Mouse (Mus musculus) kidney, adult 2 months (tissue): ENCODE results near the gene Pde4d. TPM values are rescaled to one million over a fixed set of nuclear protein-coding genes. Genes with fewer than 3 reads are reported as not detected.
A peak's percentile ranks its signal among the peaks of the same experiment; 100 is the strongest.

Source experiments
- DNase-seq: peaks from one replicate; pipeline ENCODE4 v3.0.0; 2021
- H3K27ac ChIP-seq: fragments of 200-500 bp; 2 replicates; pipeline ENCODE4 v1.5.1; 2012; ENCODE audit warnings: low read depth, low read length, control low read depth, inconsistent platforms; ENCODE audit not compliant: insufficient read depth
- H3K27me3 ChIP-seq: fragments of 200-500 bp; replicated peaks from 2 replicates; pipeline ENCODE4 v1.6.1; 2012; ENCODE audit warnings: mild to moderate bottlenecking, moderate library complexity, low read length, inconsistent platforms; ENCODE audit not compliant: control insufficient read depth, insufficient read depth
- H3K36me3 ChIP-seq: fragments of 200-500 bp; 2 replicates; pipeline ENCODE4 v1.6.1; 2012; ENCODE audit warnings: mild to moderate bottlenecking, moderate library complexity, low read length, inconsistent platforms; ENCODE audit not compliant: control insufficient read depth, insufficient read depth
- H3K4me1 ChIP-seq: fragments of 200-500 bp; 2 replicates; pipeline ENCODE4 v1.6.1; 2011; ENCODE audit warnings: low read length; ENCODE audit not compliant: control insufficient read depth, insufficient read depth
- H3K4me3 ChIP-seq: fragments of 200-500 bp; 2 replicates; pipeline ENCODE4 v1.5.1; 2011; ENCODE audit warnings: mild to moderate bottlenecking, low read depth, low read length, control low read depth; ENCODE audit not compliant: insufficient read depth
- CTCF ChIP-seq: fragments of 200-500 bp; conservative IDR thresholded peaks from 2 replicates; pipeline ENCODE4 v1.5.1; 2011; ENCODE audit warnings: low read depth, mild to moderate bottlenecking, control low read depth, low read length, moderate library complexity, mixed read lengths; ENCODE audit not compliant: insufficient read depth, insufficient read length
- POLR2A ChIP-seq: fragments of 200-500 bp; IDR thresholded peaks from one replicate; pipeline ENCODE4 v1.6.1; 2011; ENCODE audit warnings: low read depth, low read length, control low read depth
- WGBS: fragments of 180-500 bp; shearing (Covaris S2); methylation state at CpG from one replicate; pipeline ENCODE4 v1.1.7; 2018; 5-methylcytosine and 5-hydroxymethylcytosine counted together
- polyA plus RNA-seq: library from polyadenylated mRNA; depleted of rRNA; stranded (reverse); fragments of >200 nt; gene quantifications from 2 replicates; pipeline ENCODE4 v1.2.3, GENCODE M21; 2012

Pde4d gene
- polyA plus RNA-seq, 1 experiment = 18.3 TPM

DNA sequence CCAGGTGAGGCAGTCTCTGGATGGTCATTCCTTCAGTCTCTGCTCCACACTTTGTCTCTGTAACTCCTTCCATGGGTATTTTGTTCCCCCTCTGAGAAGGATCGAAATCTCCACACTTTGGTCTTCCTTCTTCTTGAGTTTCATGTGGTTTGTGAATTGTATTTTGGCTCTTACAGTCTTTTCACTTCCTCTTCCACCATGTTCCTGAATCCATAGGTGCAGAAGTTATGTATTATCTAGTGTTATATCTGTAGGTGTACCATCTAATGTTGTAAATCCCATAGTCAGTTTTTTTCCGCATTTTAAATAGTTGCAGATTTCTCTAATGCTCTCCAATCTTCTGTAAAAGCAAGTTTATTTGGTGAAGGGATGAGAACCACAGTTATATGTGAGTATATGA is 459.4 kb downstream of the Pde4d start:
- no peak for DNase-seq
- 93% methylated on average over 2 of the region's 2 CpGs for WGBS
- TF ChIP-seq POLR2A = no peak
- TF ChIP-seq CTCF = no peak

GRCm38 (mm10) chr13:108914626-108915025 is 464.9 kb downstream of the Pde4d start:
- H3K4me1 ChIP-seq = peaks cover 2% of the 10 kb centered on the region; the same call in 1 of the 2 replicates
- DNase-seq = peak; percentile 68

More for the DNA sequence above, 459.4 kb downstream of the Pde4d start:
- H3K4me1 ChIP-seq = no peaks in the 10 kb centered on the region
- H3K36me3 ChIP-seq = no peaks in the 10 kb centered on the region
- H3K27ac ChIP-seq = no peak overlapping the region
- H3K27me3 ChIP-seq = no peaks in the 10 kb centered on the region
- no peak overlapping the region for H3K4me3 ChIP-seq

DNA sequence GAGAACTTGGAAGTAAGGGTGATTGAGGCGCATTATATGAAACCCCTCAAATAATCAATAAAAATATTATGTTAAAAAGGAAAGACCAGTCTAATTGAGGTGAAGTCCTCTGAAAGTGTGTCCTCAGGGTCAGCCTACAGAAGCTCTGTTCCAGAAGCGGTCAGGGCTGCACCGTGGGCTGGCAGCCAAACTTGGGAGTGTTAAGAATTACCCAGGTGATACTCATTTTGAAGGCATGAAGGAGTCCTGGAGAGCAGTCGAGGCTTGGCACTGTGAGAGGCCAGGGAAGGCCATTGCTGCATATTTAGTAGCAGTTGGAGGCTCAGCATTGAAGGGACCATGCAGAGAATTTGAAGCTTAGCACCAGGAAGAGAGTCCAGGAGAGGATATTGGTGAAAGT is 471.4 kb downstream of the Pde4d start:
- no peak overlapping the region for H3K27ac ChIP-seq
- H3K36me3 ChIP-seq = no peaks in the 10 kb centered on the region
- no peaks in the 10 kb centered on the region for H3K27me3 ChIP-seq
- 41% methylated on average over 4 of the region's 4 CpGs for WGBS
- H3K4me3 ChIP-seq = no peak overlapping the region
- TF ChIP-seq POLR2A (no peak), CTCF (no peak)
- H3K4me1 ChIP-seq = peaks cover 2% of the 10 kb centered on the region; the same call in 1 of the 2 replicates
- DNase-seq = peak; percentile 90

More at GRCm38 (mm10) chr13:108914626-108915025, 464.9 kb downstream of the Pde4d start:
- TF ChIP-seq CTCF (no peak), POLR2A (no peak)
- WGBS = 28% methylated on average over 3 of the region's 3 CpGs
- Histone ChIP-seq H3K36me3 (no peaks in the 10 kb centered on the region), H3K27me3 (no peaks in the 10 kb centered on the region), H3K4me3 (no peak overlapping the region), H3K27ac (no peak overlapping the region)

DNA sequence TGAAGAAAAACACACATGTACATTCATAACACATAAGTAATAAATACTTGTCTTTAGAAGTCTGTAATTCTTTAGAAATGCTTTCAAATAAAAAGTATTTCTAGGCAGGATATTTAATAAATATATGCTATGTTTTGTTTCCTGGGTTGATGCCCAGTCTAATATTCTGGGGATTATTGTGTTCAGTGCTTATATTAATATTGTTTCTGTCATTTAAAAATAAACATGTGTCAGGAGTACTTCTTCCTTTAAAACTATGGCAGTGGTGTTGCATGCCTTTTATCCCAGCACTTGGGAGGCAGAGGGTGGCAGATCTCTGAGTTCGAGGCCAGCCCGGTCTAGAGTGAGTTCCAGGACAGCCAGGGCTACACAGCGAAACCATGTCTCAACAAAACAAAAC is 485.1 kb downstream of the Pde4d start:
- WGBS = 91% methylated on average over 3 of the region's 3 CpGs
- H3K36me3 ChIP-seq = no peaks in the 10 kb centered on the region
- H3K4me3 ChIP-seq = no peak overlapping the region
- no peak for TF ChIP-seq CTCF
- no peak for TF ChIP-seq POLR2A
- no peak overlapping the region for H3K27ac ChIP-seq
- no peaks in the 10 kb centered on the region; the same call in 1 of the 2 replicates for H3K4me1 ChIP-seq
- no peak for DNase-seq
- no peaks in the 10 kb centered on the region for H3K27me3 ChIP-seq

- no peak overlapping the region for H3K27ac ChIP-seq
- no peaks in the 10 kb centered on the region; the same call in 1 of the 2 replicates for H3K4me1 ChIP-seq
- no peaks in the 10 kb centered on the region for H3K27me3 ChIP-seq
- DNase-seq = no peak
- no peaks in the 10 kb centered on the region for H3K36me3 ChIP-seq
- no peak for TF ChIP-seq CTCF
- TF ChIP-seq POLR2A = no peak
- no peak overlapping the region for H3K4me3 ChIP-seq
- 74% methylated on average over 2 of the region's 2 CpGs for WGBS
Measured at GRCm38 (mm10) chr13:108937272-108937671, 487.5 kb downstream of the Pde4d start.

- H3K36me3 ChIP-seq = no peaks in the 10 kb centered on the region
- peak; percentile 71 for DNase-seq
- H3K27me3 ChIP-seq = no peaks in the 10 kb centered on the region
- 95% methylated on average over 1 of the region's 1 CpGs for WGBS
- H3K4me1 ChIP-seq = no peaks in the 10 kb centered on the region
- TF ChIP-seq POLR2A = no peak
- TF ChIP-seq CTCF = no peak
- no peak overlapping the region for H3K27ac ChIP-seq
- H3K4me3 ChIP-seq = no peak overlapping the region
Measured at GRCm38 (mm10) chr13:108952911-108953310, 503.2 kb downstream of the Pde4d start.

- Histone ChIP-seq H3K27ac (no peak overlapping the region), H3K36me3 (no peaks in the 10 kb centered on the region), H3K27me3 (no peaks in the 10 kb centered on the region), H3K4me3 (no peak overlapping the region), H3K4me1 (no peaks in the 10 kb centered on the region)
- 82% methylated on average over 4 of the region's 4 CpGs for WGBS
- TF ChIP-seq CTCF = no peak
- TF ChIP-seq POLR2A = no peak
- no peak for DNase-seq
Measured at GRCm38 (mm10) chr13:108956059-108956458, 506.3 kb downstream of the Pde4d start.
